Mouse (Mus musculus): Measurements from ENCODE around the gene Sfmbt2.
"Not testable (repeated sequence)": the region's sequence is repeated elsewhere in the genome, so short reads cannot be mapped to it uniquely, and the experiment has no call there.

Sfmbt2 gene

DNA sequence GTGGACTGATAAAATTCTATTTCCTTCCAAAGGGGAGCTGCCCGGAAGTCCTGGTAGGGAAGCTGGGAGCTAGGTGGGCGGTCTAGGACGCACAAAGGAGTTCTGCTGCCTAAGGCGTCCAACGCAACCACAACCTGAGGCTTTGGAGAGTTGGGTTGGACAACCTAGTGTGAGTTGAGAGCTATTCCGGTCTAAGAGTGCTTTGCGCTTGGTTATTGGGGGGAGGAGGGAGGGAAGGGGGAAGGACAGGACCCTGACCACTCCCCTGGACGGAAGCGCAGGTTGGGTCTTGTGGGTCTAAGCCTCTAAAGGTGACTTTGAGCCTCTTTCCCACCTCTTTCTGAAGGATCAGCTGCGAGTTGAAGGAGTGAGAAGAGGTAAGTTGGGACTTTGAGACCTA lies at the start of gene Sfmbt2:
TSS of gene Sfmbt2 (plus strand) at position 335 of the 400 bp plus-strand sequence.
- DNase-seq, result peak; percentile 20

DNA sequence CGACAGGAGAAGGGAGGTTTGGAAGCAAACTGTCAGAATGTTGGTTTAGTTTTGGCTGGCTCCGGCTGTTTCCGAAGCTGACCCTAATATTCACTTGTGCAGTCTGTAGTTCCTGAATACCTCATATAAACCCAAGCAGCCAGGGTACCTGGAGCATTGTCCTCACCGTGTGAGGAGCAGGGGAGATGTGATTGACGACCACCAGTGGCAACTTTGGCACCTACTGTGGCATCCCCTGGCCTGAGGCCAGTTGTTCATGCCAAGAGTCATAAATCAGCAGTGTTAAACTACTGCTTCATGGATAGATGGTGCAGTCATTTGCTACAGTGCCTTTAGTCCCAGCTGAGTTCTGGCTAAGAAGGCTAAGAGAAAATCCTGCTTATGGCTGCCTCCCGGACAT lies 49.2 kb upstream of the Sfmbt2 start:
- DNase-seq, result no peak

DNA sequence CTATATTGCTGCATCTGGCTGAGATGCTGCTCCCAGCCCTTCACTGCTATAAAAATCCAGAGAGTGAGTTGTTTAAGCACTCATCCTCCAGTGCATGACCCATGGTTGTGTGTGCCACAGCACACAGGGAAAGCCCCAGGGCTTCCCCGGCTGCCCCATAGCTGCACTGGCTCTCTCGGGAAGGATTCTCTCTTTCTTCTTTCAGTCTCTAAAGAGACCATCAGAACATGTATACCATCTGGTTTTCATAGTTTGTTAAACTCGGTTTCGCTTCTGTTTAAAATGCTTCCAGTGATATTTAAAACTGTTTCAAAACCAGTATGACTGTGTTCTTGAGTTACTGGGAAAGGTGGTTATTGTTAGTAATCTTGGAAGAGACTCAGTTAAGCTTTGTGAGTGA lies 47.1 kb upstream of the Sfmbt2 start:
- no peak for DNase-seq

DNA sequence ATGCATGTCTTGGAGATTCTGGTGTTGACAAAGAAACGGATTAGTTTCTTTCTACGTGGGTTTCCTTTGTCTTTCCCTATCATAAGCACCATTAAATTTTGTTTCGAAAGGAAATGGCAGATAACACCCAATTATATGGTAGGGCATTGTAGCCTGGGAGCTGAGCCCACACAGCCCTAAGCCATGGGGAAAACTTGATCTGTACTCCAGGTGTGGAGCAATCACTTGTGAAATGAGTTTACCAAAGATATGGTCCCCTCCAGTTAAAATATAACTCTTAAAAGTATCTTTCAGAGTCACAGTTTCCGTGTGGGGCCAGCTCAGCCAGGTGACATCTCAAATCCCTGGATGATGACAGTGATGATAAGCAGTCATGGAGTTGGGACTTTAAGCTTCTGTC lies 45.3 kb upstream of the Sfmbt2 start:
- no peak for DNase-seq

DNA sequence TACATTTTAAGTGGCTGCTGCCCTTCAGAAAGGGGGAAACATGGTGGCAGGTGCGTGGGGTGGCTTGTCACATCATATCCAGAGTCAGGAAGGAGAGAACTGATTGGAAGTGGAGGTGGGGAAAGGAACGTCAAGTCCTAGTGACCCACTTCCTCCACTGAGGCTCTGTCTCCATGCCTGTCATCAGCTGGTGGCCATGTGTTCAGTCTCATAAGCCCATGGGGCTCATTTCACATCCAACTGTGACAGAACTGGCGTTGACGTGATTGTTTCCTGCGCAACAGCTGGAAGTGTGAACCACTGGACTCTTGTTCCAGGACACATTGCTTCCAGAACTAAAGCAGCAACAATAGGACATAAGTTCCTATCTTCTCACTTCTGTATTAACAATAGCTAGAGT lies 40.1 kb upstream of the Sfmbt2 start:
- no peak for DNase-seq

GRCm38 (mm10) chr2:10334299-10334698 lies 36.0 kb upstream of the Sfmbt2 start:
- DNase-seq, result no peak

- no peak for DNase-seq
Observed at GRCm38 (mm10) chr2:10335037-10335608, 35.2 kb upstream of the Sfmbt2 start.

DNA sequence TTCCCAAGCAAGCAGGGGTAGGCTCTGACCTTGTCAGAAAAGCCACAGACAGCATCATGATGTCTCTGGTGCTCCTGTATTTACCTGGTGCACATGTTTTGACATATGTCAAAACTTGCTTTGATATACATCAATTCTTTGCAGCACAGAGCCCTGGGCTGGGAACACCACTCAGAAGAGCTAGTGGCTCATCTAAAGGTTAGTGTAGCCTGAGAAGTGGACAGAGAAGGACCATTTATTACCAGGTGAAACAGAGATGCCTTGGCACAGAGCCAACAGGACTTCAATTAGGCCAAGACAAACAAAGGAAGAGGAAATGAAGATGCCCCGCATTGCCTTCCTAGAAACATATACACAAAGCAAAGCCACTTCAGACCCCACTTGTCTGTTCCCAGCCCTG lies 30.3 kb upstream of the Sfmbt2 start:
- no peak for DNase-seq

DNA sequence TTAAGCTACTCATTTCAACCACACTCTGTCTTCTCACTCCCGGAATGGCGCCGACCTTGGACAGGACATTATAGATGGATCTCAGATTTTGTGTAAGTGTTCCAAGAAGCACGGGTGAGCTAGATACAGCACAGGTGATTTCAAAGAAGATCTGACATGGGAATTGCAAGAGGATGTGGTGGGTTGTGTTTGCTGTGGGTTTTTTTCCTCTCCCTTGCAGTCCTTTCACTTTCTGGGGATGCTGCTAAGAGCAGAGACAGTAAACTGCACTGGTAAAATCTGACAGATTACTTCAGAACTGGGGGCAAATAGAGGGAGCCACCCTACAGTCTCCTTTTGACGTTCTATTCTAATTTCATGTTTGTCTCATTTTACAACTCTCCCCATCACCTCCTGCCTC lies 26.8 kb upstream of the Sfmbt2 start:
- DNase-seq, result no peak

DNA sequence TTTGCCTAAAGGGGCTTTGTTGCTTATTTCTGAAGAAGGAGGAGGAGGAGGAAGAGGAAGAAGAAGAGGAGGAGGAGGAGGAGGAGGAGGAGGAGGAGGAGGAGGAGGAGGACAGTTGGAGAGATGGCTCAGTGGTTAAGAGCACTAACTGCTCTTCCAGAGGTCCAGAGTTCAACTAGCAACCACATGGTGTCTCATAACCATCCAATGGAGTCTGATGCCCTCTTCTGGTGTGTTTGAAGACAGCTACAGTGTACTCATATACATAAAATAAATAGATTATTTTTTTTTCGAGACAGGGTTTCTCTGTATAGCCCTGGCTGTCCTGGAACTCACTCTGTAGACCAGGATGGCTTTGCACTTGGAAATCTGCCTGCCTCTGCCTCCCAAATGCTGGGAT lies 26.2 kb upstream of the Sfmbt2 start:
- not testable (repeated sequence) for DNase-seq

DNA sequence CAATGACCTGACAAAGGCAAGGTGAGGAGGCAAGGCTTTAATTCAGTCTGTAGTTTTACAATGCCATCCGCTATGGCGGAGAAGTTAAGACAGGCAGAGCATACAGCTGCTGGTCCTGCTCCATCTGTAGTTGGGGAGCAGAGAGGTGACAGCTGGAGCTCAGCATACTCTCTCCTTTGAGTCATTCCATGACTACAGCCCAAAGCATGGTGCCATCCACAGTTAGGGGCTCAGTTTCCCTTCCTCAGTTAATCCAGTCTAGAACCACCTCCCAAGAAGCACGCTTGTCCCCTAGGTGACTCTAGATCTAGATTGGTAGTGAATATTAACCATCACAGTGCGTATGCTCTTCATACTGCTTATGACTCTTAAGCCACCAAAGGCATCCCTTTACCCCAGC lies 23.1 kb upstream of the Sfmbt2 start:
- DNase-seq, result no peak

- DNase-seq, result no peak
Observed at GRCm38 (mm10) chr2:10348036-10348435, 22.3 kb upstream of the Sfmbt2 start.

DNA sequence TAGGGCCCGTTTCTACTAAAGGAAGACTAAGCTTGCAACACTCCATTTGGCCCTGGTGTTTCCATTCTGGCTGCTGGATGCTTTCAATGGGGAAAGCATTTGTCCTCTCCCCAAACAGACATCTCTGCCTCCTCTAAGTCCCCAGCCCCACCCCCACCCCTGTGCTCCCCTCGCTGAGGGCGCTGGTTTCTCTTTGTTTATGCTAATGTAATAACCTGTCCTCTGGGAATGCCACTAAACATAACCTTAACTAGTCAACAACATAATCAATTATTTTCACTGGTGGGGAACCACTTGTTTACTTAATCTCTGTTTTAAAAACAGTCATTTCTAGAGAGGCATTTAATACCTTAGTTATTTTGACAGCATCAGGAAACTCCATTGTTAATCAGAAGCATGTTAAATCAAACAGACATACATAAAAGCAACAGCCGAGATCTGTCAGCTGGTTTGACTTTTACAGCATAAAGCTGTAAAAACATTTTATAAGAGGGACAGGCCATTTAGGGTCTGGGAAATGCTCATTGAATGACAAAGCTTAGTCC lies 20.0 kb upstream of the Sfmbt2 start:
- peak; percentile 17 for DNase-seq

GRCm38 (mm10) chr2:10351125-10351524 lies 19.2 kb upstream of the Sfmbt2 start:
- no peak for DNase-seq

DNA sequence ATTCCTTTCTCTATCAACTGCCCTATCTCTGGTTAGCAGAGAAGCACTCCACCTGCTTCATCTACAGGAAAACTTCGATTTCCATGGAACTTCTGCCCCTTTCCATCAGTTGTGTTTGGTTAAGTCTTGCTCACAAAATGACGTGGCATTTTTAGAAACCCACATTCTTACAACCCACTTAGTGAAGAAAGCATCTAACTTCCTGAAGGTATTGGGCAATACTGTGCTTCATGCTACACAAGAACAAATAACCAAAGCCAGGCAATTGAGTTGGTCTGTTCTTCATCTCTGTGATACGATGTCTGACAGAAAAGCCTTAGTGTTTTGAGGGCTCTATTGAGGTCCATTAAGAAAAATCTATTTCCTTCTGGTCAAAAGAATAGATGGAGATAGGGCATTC lies 17.4 kb upstream of the Sfmbt2 start:
- no peak for DNase-seq

DNA sequence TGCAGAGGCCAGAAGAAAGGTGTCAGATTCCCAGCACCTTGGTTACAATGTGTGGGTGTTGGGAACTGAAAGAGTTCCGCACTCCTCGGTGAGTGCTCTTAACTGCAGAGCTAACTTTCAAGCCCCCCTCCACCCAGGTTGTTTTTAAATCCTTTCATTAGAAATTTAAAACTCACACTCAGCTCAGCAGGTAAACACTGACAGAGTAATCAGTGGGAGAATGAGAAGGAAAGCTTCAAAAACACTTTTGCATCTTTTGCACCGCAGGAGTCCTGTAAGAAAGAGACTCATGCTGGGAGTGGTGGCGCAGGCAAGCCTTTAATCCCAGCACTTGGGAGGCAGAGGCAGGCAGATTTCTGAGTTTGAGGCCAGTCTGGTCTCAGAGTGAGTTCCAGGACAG lies 16.4 kb upstream of the Sfmbt2 start:
- no peak for DNase-seq

DNA sequence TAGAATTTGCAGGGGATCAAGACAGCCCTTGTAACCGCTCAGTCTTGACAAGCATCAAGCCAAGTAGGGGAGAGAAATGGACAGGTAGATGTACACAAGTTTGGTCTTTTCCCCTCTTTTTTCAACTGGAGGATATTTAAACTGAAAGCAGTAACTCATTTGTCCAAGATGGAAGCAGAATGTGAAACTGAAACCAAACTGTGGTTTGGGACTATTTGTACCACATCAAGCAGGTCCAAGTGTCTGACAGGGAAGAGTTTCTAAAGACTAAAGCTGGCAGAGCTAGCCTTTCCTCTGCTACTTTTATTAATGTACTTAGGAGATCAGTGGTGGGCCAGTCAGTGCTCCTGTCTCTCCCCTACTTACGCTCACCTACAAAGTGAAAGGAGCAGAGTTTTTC lies 10.4 kb upstream of the Sfmbt2 start:
- no peak for DNase-seq

DNA sequence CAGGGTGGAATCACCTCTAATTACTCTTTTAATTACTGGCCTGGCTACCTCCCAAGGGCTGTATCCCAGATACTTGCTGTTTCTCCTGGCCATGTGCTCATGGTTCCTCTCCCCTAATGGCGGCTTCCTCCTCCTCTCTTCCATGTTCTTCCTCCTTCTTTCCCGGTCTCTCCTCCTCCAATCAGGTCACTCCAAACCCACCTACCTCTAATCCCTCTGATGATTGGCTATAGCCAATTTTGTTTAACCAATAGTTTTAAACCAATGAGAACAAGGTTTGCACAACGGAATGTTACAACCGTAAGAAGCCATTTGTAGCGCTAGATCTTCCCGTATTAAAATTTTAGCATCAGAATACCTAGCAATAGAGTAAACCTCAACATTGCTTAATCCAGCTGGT lies 5.2 kb upstream of the Sfmbt2 start:
- no peak for DNase-seq

GRCm38 (mm10) chr2:10366284-10366683 lies 4.0 kb upstream of the Sfmbt2 start:
- DNase-seq, result no peak

DNA sequence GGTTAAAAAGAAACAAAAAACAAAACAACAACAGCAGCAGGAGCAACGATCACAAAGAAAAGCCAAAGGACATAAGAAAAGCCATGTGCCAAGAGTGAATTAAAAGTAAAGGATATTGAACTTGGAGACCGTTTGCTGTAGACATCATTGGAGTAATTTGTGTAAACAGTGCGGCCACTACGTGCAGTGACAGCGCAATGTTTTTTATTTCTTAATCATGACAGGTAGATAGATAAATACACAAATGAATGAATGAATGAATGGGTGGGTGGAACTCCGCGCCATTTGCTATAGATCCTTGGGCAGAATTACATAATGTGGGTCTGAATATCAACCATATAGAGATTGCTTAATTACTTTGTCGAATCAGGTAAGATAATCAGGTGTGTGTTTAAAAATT lies 634 bp upstream of the Sfmbt2 start:
- DNase-seq, result no peak

DNA sequence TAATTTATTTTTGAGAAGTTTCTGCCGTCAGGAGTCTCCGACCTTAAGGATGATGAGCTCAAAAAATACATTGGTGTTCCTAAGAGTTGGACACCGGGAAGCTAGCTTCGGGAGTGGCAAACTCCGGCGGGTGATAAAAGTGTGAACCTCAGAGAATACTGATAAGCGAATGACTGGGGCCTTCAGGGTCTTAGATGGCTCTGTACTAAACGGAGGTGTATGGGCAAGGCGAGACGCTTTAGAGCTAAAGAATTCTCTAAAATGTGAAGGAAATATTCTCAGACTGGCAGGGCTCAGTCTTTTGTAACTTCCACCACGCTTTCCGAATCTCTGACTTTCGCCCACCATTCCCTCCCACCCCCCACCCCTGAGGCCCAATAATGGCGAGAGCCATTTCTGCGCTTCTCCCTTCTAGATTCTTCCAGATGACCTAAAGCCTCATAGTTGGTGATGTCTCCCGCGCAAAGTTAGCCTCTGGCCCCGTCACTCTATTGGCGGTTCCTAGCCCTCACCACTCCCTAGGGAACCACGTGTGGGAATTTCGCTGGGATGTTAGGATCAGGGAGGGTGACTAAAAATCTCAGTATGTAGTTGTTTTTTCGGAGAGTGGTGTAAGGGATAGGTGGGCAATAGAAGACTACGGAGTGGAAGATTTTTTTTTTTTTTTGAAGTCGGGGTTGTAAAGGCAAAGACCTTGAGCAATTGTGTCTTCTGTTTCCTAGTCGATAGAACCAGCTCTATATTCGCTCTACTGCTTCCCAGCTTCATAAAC lies 563 bp downstream of the Sfmbt2 start:
- DNase-seq, result peak; percentile 44

DNA sequence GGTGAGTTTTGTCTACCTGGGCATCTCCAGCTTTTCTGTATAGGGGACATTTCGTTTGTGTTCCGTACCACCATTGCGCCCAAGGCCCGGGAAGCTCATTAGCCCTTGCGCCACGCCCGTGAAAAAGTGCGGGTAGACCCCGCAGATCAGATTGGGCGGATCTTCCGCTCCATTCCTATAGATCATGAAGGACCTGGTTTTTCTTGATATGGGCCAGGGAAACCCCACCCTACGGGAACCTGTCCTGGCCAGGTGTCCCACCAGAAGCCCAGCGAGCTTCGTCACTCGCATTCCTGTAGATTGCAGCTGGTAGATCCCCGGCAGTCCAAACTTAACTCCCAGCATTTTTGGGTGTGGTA lies 1.1 kb downstream of the Sfmbt2 start:
- DNase-seq, result peak; percentile 34

GRCm38 (mm10) chr2:10371899-10372298 lies 1.6 kb downstream of the Sfmbt2 start:
- peak; percentile 12 for DNase-seq

- DNase-seq, result peak; percentile 89
Observed at GRCm38 (mm10) chr2:10372321-10372723, 2.0 kb downstream of the Sfmbt2 start.

Measured in embryo, embryonic 11 days (tissue).